Comparison of ENCODE assay signal across 8 mouse cellular contexts in genomic region chr5:115559237-115560101, GRCm38 (mm10). TPM values are rescaled to one million over a fixed set of nuclear protein-coding genes. Genes with fewer than 3 reads are reported as not detected.
DNase-seq lines count a peak whose midpoint lies in the region; ATAC-seq and TF ChIP-seq lines count a peak whose summit lies in the region.

Gene Rplp0 (plus strand): TSS chr5:115559467.

- peak within 1 kb of the TSS; percentile 75 to 99 for H3K4me3 ChIP-seq in ES-E14 (ENCODE audit: insufficient read depth in 1 of 2, low read depth in 1 of 2, low read length in 2 of 2, poor library complexity in 1 of 2, severe bottlenecking in 1 of 2)
- H3K4me3 ChIP-seq in forebrain, embryonic 15.5 days = peak within 1 kb of the TSS; percentile 98
- H3K4me3 ChIP-seq in lung, adult 2 months (replicated peaks; ENCODE audit: extremely low read depth, low read depth, low read length) = peak within 1 kb of the TSS; percentile 87

- peak; percentile 99 for DNase-seq in ES-E14 (ENCODE audit: low read depth, low spot score)
- DNase-seq in cerebellum, adult 11-12 months = peak; percentile 99
- peak; percentile 99 for DNase-seq in heart, postnatal 25 days (ENCODE audit: low spot score)
- peak; percentile 99 to 100 for DNase-seq in layer of hippocampus, adult 18-20 months (ENCODE audit: low spot score in 2 of 2)
- peak; percentile 100 for DNase-seq in lung, adult 2 months
- DNase-seq in thymus, adult 18-20 months = peak; percentile 99

- no peaks in the 10 kb centered on the region for H3K27me3 ChIP-seq in forebrain, embryonic 15.5 days

- peak within 1 kb of the TSS; percentile 47 for H3K4me2 ChIP-seq in forebrain, embryonic 15.5 days (replicated peaks)

- no peaks in the 10 kb centered on the region for H3K9me3 ChIP-seq in ES-E14 (ENCODE audit: control insufficient read depth, insufficient read depth, low read depth, low read length)
- H3K9me3 ChIP-seq in forebrain, embryonic 15.5 days = no peaks in the 10 kb centered on the region

- H3K9ac ChIP-seq in ES-E14 (ENCODE audit: insufficient read depth, low read depth, low read length, poor library complexity, severe bottlenecking) = peak within 1 kb of the TSS; percentile 100
- H3K9ac ChIP-seq in forebrain, embryonic 15.5 days (replicated peaks) = peak within 1 kb of the TSS; percentile 99

- WGBS in forebrain, embryonic 15.5 days = under 1% methylated on average over 78 of the region's 78 CpGs
- under 1% methylated on average over 78 of the region's 78 CpGs for WGBS in lung, adult 2 months

- intact Hi-C loops in heart, postnatal 25 days (cut with DNase I) = no loop called here

- peaks cover 25% of the 10 kb centered on the region for H3K36me3 ChIP-seq in ES-E14 (ENCODE audit: control insufficient read depth, insufficient read depth, low read length, poor library complexity, severe bottlenecking)
- H3K36me3 ChIP-seq in forebrain, embryonic 15.5 days = peaks cover 32% of the 10 kb centered on the region

- ATAC-seq in forebrain, embryonic 15.5 days (replicated peaks) = peak; percentile 99
- peak; percentile 99 for ATAC-seq in neutrophil, adult 5-6 weeks (ENCODE audit: extremely low read depth, insufficient number of reproducible peaks, low FRiP score, poor library complexity, severe bottlenecking)

- in situ Hi-C loops in ES-E14 (cut with MboI; ENCODE audit: low sequenced_read_pairs in 2 of 2, unreplicated experiment in 2 of 2) = no loop called here

- peak; percentile 100 for TF ChIP-seq POLR2A in lung, adult 2 months (IDR thresholded peaks at IDR 0.05; ENCODE audit: borderline replicate concordance, extremely low read depth, low read depth, low read length)

- H3K27ac ChIP-seq in ES-E14 (ENCODE audit: insufficient read depth, low read depth, low read length, poor library complexity, severe bottlenecking) = peak within 1 kb of the TSS; percentile 84
- peak within 1 kb of the TSS; percentile 84 for H3K27ac ChIP-seq in forebrain, embryonic 15.5 days (replicated peaks)

- H3K4me1 ChIP-seq in ES-E14 (ENCODE audit: control insufficient read depth in 2 of 2, insufficient read depth in 2 of 2, low read length in 2 of 2, poor library complexity in 1 of 2) = no peaks in the 10 kb centered on the region; a peak in 1 of 4 replicates
- H3K4me1 ChIP-seq in forebrain, embryonic 15.5 days = peaks cover 26% of the 10 kb centered on the region
- no peaks in the 10 kb centered on the region for H3K4me1 ChIP-seq in lung, adult 2 months (ENCODE audit: control insufficient read depth, insufficient read depth, low read length)

- peak; percentile 88 for TF ChIP-seq CTCF in lung, adult 2 months (IDR thresholded peaks at IDR 0.05; ENCODE audit: insufficient read depth, low read length)

TF ChIP-seq in ES-E14, 5 proteins besides CTCF, POLR2A, EP300 and RAD21:
- TF ChIP-seq ZNF384 (IDR thresholded peaks at IDR 0.05; ENCODE audit: low read depth, low read length) (no peak), HCFC1 (IDR thresholded peaks at IDR 0.05; ENCODE audit: borderline replicate concordance, insufficient read depth, low read length) (peak; percentile 64; the same call in 1 of the 2 replicates), CHD2 (IDR thresholded peaks at IDR 0.05; ENCODE audit: low read depth, low read length) (peak; percentile 92)

RNA-seq across cellular contexts. Expression of gene Rplp0, which starts in this region (rescaled TPM):
- total RNA-seq in ES-E14 (2012; rRNA removed) = 2,284 and 2,327 TPM in 2 replicates
- 1,000 and 1,018 TPM in 2 replicates for polyA plus RNA-seq in forebrain, embryonic 15.5 days (2015; fragmentation: Nextera tagmentation; extraction: Ambion mirVana)
- total RNA-seq in heart, postnatal 25 days (2021) = 100 to 1,000 TPM; 651 to 667 TPM
- 100 to 1,000 TPM; 210 to 218 TPM for total RNA-seq in layer of hippocampus, adult 18-20 months (2021)
- 1,185 and 1,411 TPM in 2 replicates for polyA plus RNA-seq in lung, adult 2 months (2012; rRNA removed)
- 808 and 842 TPM in 2 replicates for total RNA-seq in neutrophil, adult 5-6 weeks (2017)

Comparison
In these comparisons a context has a peak if more than half of its experiments do, and no peak if none do; other contexts are left out.
1. Peak in every context shown above with its lines: DNase-seq, ATAC-seq, H3K4me3 ChIP-seq and H3K27ac ChIP-seq.